Comparison of ENCODE assay signal across 8 mouse cellular contexts in the genomic region with DNA sequence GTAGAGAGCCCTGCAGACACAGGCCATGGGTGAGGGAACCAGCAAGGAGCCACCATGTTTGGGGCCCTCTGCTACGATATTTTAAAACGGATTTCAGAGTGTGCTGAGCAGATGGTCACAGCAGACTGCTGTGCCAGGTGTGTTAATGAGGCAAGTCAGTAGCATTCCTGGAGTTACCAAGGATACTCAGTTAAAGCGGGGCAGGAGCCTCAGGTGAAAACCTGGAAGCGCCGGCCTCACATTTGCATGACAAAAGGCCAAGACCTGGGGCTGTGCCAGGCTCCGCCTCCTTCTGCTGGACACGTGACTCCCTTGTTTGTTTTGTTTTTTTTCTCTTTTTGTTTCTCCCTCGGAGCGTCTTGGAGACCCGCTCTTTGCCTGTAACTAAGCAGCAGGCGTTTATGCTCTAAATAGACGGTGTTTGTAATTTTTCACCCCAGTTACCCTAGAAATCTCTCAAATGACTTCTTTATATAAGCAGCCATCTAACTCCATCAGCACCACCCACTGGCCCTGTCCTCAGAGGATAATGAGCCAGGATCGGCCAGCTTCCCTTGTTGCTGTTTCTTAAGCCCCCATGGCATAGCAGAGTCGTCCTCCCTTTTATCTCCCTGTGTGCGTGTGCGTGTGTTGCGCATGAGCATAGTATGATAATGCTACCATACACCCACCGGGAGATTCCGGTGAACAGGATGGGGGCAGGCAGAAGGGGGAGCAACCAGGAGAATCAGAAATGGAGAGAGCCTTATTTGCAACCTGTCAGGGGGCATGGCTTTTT.
DNase-seq lines count a peak whose midpoint lies in the region; ATAC-seq lines count a peak whose summit lies in the region.

No protein-coding gene starts in this region.

- no peaks in the 10 kb centered on the region for H3K27me3 ChIP-seq in embryonic facial prominence, embryonic 12.5 days

- 0 out of 2 replicates have a peak overlapping the region, but pooled peaks have one; percentile 25 for H3K27ac ChIP-seq in embryonic facial prominence, embryonic 12.5 days

- peak; percentile 27 to 56 for DNase-seq in urinary bladder, adult 18-20 months (ENCODE audit: low spot score in 2 of 2)
- DNase-seq in urinary bladder, adult 2 months (ENCODE audit: low spot score): no peak
- DNase-seq in heart, postnatal 4 days: peak; percentile 64
- peak; percentile 55 for DNase-seq in layer of hippocampus, adult 9-10 months (ENCODE audit: low spot score)
- DNase-seq in lung, adult 18-20 months: peak; percentile 64 to 73
- peak; percentile 94 for DNase-seq in retina, postnatal 1 day
- DNase-seq in spleen, postnatal 4 days (ENCODE audit: low spot score in 2 of 2): no peak

- WGBS in embryonic facial prominence, embryonic 12.5 days: 4% methylated on average over 19 of the region's 19 CpGs

- H3K36me3 ChIP-seq in embryonic facial prominence, embryonic 12.5 days: no peaks in the 10 kb centered on the region

- peaks cover 16% of the 10 kb centered on the region for H3K4me1 ChIP-seq in embryonic facial prominence, embryonic 12.5 days

- peak overlapping the region; percentile 27 for H3K9ac ChIP-seq in embryonic facial prominence, embryonic 12.5 days

- H3K4me2 ChIP-seq in embryonic facial prominence, embryonic 12.5 days (replicated peaks): peak overlapping the region; percentile 54

- H3K9me3 ChIP-seq in embryonic facial prominence, embryonic 12.5 days: no peaks in the 10 kb centered on the region

- peak overlapping the region; percentile 26 for H3K4me3 ChIP-seq in embryonic facial prominence, embryonic 12.5 days

- ATAC-seq in embryonic facial prominence, embryonic 12.5 days (ENCODE audit: insufficient number of reproducible peaks, insufficient read depth, low FRiP score, low TSS enrichment): peak; percentile 75

Comparison
In these comparisons a context has a peak if more than half of its experiments do, and no peak if none do; other contexts are left out.
1. DNase-seq: peak in urinary bladder, adult 18-20 months (2 of 2), heart, postnatal 4 days (single experiment), layer of hippocampus, adult 9-10 months (single experiment), lung, adult 18-20 months (2 of 2) and retina, postnatal 1 day (single experiment); none in urinary bladder, adult 2 months (single experiment) and spleen, postnatal 4 days (0 of 2).